Mouse (Mus musculus) midbrain, embryonic 13.5 days (tissue): ENCODE data around the gene Tent5d. TPM values are rescaled to one million over a fixed set of nuclear protein-coding genes. Genes with fewer than 3 reads are reported as not detected.

ENCODE experiments used
- ATAC-seq: fragments of 200-750 bp; cut with Nextera tagmentation; 2 replicates; pipeline ENCODE4 v1.8.0; 2017; ENCODE audit warnings: mild to moderate bottlenecking, moderate TSS enrichment, moderate library complexity
- H3K27ac ChIP-seq: fragments of 300-500 bp; sonication (generic); 2 replicates; pipeline ENCODE4 v1.5.1; 2015; ENCODE audit warnings: inconsistent platforms, mild to moderate bottlenecking, moderate library complexity
- H3K27me3 ChIP-seq: fragments of 300-500 bp; sonication (generic); 2 replicates; pipeline ENCODE4 v1.6.1; 2015; ENCODE audit warnings: mild to moderate bottlenecking, inconsistent platforms
- H3K36me3 ChIP-seq: fragments of 300-500 bp; sonication (generic); 2 replicates; pipeline ENCODE4 v1.6.1; 2015; ENCODE audit warnings: mild to moderate bottlenecking, inconsistent platforms
- H3K4me1 ChIP-seq: fragments of 300-500 bp; sonication (generic); replicated peaks from 2 replicates; pipeline ENCODE4 v1.6.1; 2015; ENCODE audit warnings: inconsistent platforms
- H3K4me2 ChIP-seq: fragments of 300-500 bp; sonication (generic); replicated peaks from 2 replicates; pipeline ENCODE4 v1.6.1; 2015; ENCODE audit warnings: moderate library complexity, mild to moderate bottlenecking, inconsistent platforms
- H3K4me3 ChIP-seq: fragments of 300-500 bp; sonication (generic); replicated peaks from 2 replicates; pipeline ENCODE4 v1.5.1; 2015; ENCODE audit warnings: mild to moderate bottlenecking, inconsistent platforms
- H3K9ac ChIP-seq: fragments of 300-500 bp; sonication (generic); replicated peaks from 2 replicates; pipeline ENCODE4 v1.6.1; 2015; ENCODE audit warnings: mild to moderate bottlenecking, inconsistent platforms
- H3K9me3 ChIP-seq: fragments of 300-500 bp; sonication (generic); 2 replicates; pipeline ENCODE4 v1.6.1; 2016; ENCODE audit warnings: mild to moderate bottlenecking, inconsistent platforms
- WGBS: fragments of 180-500 bp; shearing (Covaris S2); methylation state at CpG from one replicate; pipeline ENCODE4 v1.1.7; 2015; 5-methylcytosine and 5-hydroxymethylcytosine counted together
- polyA plus RNA-seq: library from polyadenylated mRNA; unstranded; fragments of >200 nt; fragmentation: Nextera tagmentation; extraction: Ambion mirVana; gene quantifications from 2 replicates; pipeline ENCODE4 v1.2.1, GENCODE M21; 2015

Gene Tent5d
- polyA plus RNA-seq: 0.34 TPM in 1 of 2 replicates, not detected in the other

- Histone ChIP-seq H3K4me1 (no peaks in the 10 kb centered on the region), H3K27ac (no peak within 1 kb of the TSS), H3K9me3 (no peaks in the 10 kb centered on the region), H3K4me2 (no peak within 1 kb of the TSS), H3K27me3 (no peaks in the 10 kb centered on the region), H3K36me3 (no peaks in the 10 kb centered on the region), H3K4me3 (no peak within 1 kb of the TSS), H3K9ac (no peak within 1 kb of the TSS)
- WGBS: 70% methylated on average over 1 of the region's 1 CpGs
- ATAC-seq: no peak
Measured at GRCm38 (mm10) chrX:107792290-107792689, at the start of gene Tent5d. TSS of gene Tent5d (plus strand) at chrX:107792590.

- H3K4me1 ChIP-seq: no peaks in the 10 kb centered on the region
- WGBS: 21% methylated on average over 3 of the region's 3 CpGs
- H3K9me3 ChIP-seq: no peaks in the 10 kb centered on the region
- H3K27me3 ChIP-seq: no peaks in the 10 kb centered on the region
- ATAC-seq: no peak
- H3K4me2 ChIP-seq: no peak overlapping the region
- no peak overlapping the region for H3K4me3 ChIP-seq
- no peak overlapping the region for H3K27ac ChIP-seq
- H3K9ac ChIP-seq: no peak overlapping the region
- no peaks in the 10 kb centered on the region for H3K36me3 ChIP-seq
Measured at GRCm38 (mm10) chrX:107767896-107768295, 24.5 kb upstream of the Tent5d start.

- 95% methylated on average over 1 of the region's 1 CpGs for WGBS
- no peaks in the 10 kb centered on the region for H3K9me3 ChIP-seq
- no peak for ATAC-seq
- no peak overlapping the region for H3K9ac ChIP-seq
- no peak overlapping the region for H3K4me3 ChIP-seq
- no peaks in the 10 kb centered on the region for H3K36me3 ChIP-seq
- no peaks in the 10 kb centered on the region for H3K27me3 ChIP-seq
- no peaks in the 10 kb centered on the region for H3K4me1 ChIP-seq
- no peak overlapping the region for H3K4me2 ChIP-seq
- H3K27ac ChIP-seq: no peak overlapping the region
Measured at GRCm38 (mm10) chrX:107790136-107790535, 2.3 kb upstream of the Tent5d start.

- Histone ChIP-seq H3K27me3 (no peaks in the 10 kb centered on the region), H3K9me3 (no peaks in the 10 kb centered on the region), H3K4me3 (no peak overlapping the region), H3K27ac (no peak overlapping the region), H3K4me2 (no peak overlapping the region), H3K9ac (no peak overlapping the region), H3K4me1 (no peaks in the 10 kb centered on the region), H3K36me3 (no peaks in the 10 kb centered on the region)
- 27% methylated on average over 8 of the region's 8 CpGs for WGBS
- no peak for ATAC-seq
Measured at GRCm38 (mm10) chrX:107790750-107791493, 1.5 kb upstream of the Tent5d start.

- no peak for ATAC-seq
- no peaks in the 10 kb centered on the region for H3K36me3 ChIP-seq
- no peaks in the 10 kb centered on the region for H3K27me3 ChIP-seq
- H3K9ac ChIP-seq: no peak overlapping the region
- no peaks in the 10 kb centered on the region for H3K9me3 ChIP-seq
- H3K4me1 ChIP-seq: no peaks in the 10 kb centered on the region
- H3K4me2 ChIP-seq: no peak overlapping the region
- H3K27ac ChIP-seq: no peak overlapping the region
- no peak overlapping the region for H3K4me3 ChIP-seq
- WGBS: 54% methylated on average over 1 of the region's 1 CpGs
Measured at GRCm38 (mm10) chrX:107795785-107796184, 3.4 kb downstream of the Tent5d start.

GRCm38 (mm10) chrX:107796919-107797318 is 4.5 kb downstream of the Tent5d start:
- ATAC-seq: no peak
- Histone ChIP-seq H3K36me3 (no peaks in the 10 kb centered on the region), H3K4me1 (no peaks in the 10 kb centered on the region), H3K4me2 (no peak overlapping the region), H3K9ac (no peak overlapping the region), H3K27me3 (no peaks in the 10 kb centered on the region), H3K27ac (no peak overlapping the region), H3K4me3 (no peak overlapping the region), H3K9me3 (no peaks in the 10 kb centered on the region)
- 93% methylated on average over 2 of the region's 2 CpGs for WGBS

GRCm38 (mm10) chrX:107812120-107812519 is 19.7 kb downstream of the Tent5d start:
- Histone ChIP-seq H3K4me1 (no peaks in the 10 kb centered on the region), H3K9ac (no peak overlapping the region), H3K4me3 (no peak overlapping the region), H3K27me3 (no peaks in the 10 kb centered on the region), H3K27ac (no peak overlapping the region), H3K4me2 (no peak overlapping the region), H3K36me3 (0 out of 2 replicates have a peak, but pooled peaks cover 2% of the 10 kb centered on the region), H3K9me3 (no peaks in the 10 kb centered on the region)
- ATAC-seq: no peak

GRCm38 (mm10) chrX:107815502-107816217 is 23.3 kb downstream of the Tent5d start:
- no peaks in the 10 kb centered on the region for H3K27me3 ChIP-seq
- 25% methylated on average over 32 of the region's 32 CpGs for WGBS
- no peaks in the 10 kb centered on the region for H3K4me1 ChIP-seq
- peak overlapping the region; percentile 55 for H3K4me2 ChIP-seq
- no peaks in the 10 kb centered on the region for H3K36me3 ChIP-seq
- H3K4me3 ChIP-seq: peak overlapping the region; percentile 55
- H3K9me3 ChIP-seq: no peaks in the 10 kb centered on the region
- peak; percentile 87 for ATAC-seq
- H3K27ac ChIP-seq: 0 out of 2 replicates have a peak overlapping the region, but pooled peaks have one; percentile 14
- peak overlapping the region; percentile 69 for H3K9ac ChIP-seq

GRCm38 (mm10) chrX:107816218-107816554 is 23.8 kb downstream of the Tent5d start, which contains the start of gene 2610002M06Rik:
TSS of gene 2610002M06Rik (minus strand) at chrX:107816334.
- H3K4me2 ChIP-seq: peak within 1 kb of the TSS; percentile 55
- H3K36me3 ChIP-seq: no peaks in the 10 kb centered on the region
- WGBS: 26% methylated on average over 28 of the region's 28 CpGs
- H3K9ac ChIP-seq: peak within 1 kb of the TSS; percentile 69
- no peaks in the 10 kb centered on the region for H3K27me3 ChIP-seq
- H3K27ac ChIP-seq: 0 out of 2 replicates have a peak within 1 kb of the TSS, but pooled peaks have one; percentile 14
- no peaks in the 10 kb centered on the region for H3K9me3 ChIP-seq
- peak within 1 kb of the TSS; percentile 55 for H3K4me3 ChIP-seq
- no peaks in the 10 kb centered on the region for H3K4me1 ChIP-seq
- peak; percentile 98 for ATAC-seq

GRCm38 (mm10) chrX:107816726-107817125 is 24.3 kb downstream of the Tent5d start:
- peak overlapping the region; percentile 55 for H3K4me2 ChIP-seq
- no peaks in the 10 kb centered on the region for H3K9me3 ChIP-seq
- no peaks in the 10 kb centered on the region for H3K27me3 ChIP-seq
- H3K4me1 ChIP-seq: no peaks in the 10 kb centered on the region
- ATAC-seq: no peak
- H3K36me3 ChIP-seq: no peaks in the 10 kb centered on the region
- no peak overlapping the region for H3K9ac ChIP-seq
- H3K27ac ChIP-seq: no peak overlapping the region
- 84% methylated on average over 6 of the region's 6 CpGs for WGBS
- no peak overlapping the region; the same call in 1 of the 2 replicates for H3K4me3 ChIP-seq

GRCm38 (mm10) chrX:107858165-107858564 is 65.8 kb downstream of the Tent5d start:
- H3K4me1 ChIP-seq: no peaks in the 10 kb centered on the region
- no peak overlapping the region for H3K27ac ChIP-seq
- WGBS: 37% methylated on average over 4 of the region's 4 CpGs
- no peaks in the 10 kb centered on the region for H3K27me3 ChIP-seq
- no peaks in the 10 kb centered on the region for H3K9me3 ChIP-seq
- no peak for ATAC-seq
- H3K9ac ChIP-seq: no peak overlapping the region
- no peaks in the 10 kb centered on the region for H3K36me3 ChIP-seq
- H3K4me2 ChIP-seq: no peak overlapping the region
- no peak overlapping the region for H3K4me3 ChIP-seq
